Mouse (Mus musculus): Measurements from ENCODE around the gene Vmn1r221. TPM values are rescaled to one million over a fixed set of nuclear protein-coding genes. Genes with fewer than 3 reads are reported as not detected.
A peak's percentile ranks its signal among the peaks of the same experiment; 100 is the strongest.
"Not testable (repeated sequence)": the region's sequence is repeated elsewhere in the genome, so short reads cannot be mapped to it uniquely, and the experiment has no call there.

The Vmn1r221 gene
- total RNA-seq (2022), result not detected

DNA sequence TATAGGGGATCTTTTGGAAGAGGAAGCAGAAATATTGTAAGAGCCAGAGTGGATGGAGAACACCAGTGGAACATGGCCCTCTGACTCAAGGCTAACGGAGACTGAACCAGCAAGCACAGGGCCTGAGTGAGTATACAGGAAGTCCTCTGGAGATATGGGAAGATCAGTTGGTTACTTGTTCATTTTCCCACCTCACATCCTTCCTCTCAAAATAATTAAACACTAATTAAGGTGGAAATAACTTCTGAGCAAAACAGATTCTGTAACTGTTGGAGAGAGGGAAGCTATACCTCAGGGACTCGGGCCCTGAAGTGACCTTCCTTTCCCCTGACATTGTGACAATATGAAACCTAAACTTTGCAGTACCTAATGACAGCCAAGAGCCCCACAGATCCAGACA lies at the start of gene Vmn1r221:
TSS of gene Vmn1r221 (plus strand) at position 301 of the 400 bp plus-strand sequence.
- not testable (repeated sequence) for DNase-seq (ENCODE audit: low spot score in 2 of 2)

DNA sequence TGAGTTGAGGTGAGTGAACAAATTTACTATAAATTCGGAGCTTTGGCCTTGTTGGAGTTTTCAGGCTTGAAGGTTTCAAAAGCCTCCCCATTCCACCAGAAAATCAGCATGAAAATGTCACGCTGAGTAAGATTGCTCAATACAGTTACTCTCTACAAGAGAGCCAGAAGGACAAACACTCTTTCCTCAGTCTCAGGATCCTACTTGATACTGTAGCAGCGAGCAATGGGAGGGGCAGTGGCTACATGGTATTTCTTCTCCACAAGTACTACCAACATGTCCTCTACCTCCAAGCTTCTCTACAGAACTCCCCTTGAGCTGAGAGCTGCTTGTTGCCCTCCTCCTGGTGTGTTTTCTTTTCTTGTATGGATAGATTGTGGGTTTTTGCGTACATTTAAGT lies 47.5 kb upstream of the Vmn1r221 start:
- DNase-seq (ENCODE audit: low spot score in 2 of 2), result not testable (repeated sequence)

DNA sequence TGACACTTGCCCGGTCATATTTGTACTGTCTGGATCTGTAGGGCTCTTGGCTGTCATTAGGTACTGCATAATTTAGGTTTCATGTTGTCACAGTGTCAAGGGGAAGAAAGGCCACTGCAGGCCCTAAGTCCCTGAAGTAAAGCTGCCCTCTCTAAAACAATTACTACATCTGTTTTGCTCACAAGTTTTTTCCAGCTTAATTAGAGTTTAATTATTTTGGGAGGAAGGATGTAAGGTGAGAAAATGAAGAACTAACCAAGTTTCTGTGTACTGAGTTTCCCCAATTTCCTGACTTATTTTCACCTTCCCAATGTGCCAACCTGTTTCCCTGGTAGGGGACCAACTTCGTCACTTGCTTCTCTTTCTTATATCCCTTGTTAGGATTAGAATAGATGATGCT lies 26.1 kb upstream of the Vmn1r221 start, which contains the start of gene Vmn1r220:
TSS of gene Vmn1r220 (minus strand) at position 101 of the 400 bp plus-strand sequence.
- no peak for DNase-seq (ENCODE audit: low spot score in 2 of 2)

DNA sequence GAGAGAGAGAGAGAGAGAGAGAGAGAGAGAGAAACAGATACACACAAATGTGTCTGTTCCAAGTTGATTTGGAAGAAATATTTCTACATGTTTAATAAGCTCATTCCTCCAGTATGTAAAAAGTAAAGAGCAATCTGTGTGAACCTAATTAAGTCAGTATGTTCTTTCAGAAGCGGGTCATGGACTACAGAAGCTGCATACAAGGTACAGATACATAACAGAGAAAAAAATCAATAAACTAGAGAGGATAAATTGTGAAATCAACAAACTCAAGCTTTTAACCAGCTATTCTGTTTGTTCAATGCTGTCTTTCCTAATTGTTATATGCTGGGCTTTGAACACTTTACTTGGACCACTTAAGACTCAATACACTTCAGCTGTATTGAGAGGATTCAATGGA lies 10.0 kb upstream of the Vmn1r221 start:
- DNase-seq (ENCODE audit: low spot score in 2 of 2), result not testable (repeated sequence)

DNA sequence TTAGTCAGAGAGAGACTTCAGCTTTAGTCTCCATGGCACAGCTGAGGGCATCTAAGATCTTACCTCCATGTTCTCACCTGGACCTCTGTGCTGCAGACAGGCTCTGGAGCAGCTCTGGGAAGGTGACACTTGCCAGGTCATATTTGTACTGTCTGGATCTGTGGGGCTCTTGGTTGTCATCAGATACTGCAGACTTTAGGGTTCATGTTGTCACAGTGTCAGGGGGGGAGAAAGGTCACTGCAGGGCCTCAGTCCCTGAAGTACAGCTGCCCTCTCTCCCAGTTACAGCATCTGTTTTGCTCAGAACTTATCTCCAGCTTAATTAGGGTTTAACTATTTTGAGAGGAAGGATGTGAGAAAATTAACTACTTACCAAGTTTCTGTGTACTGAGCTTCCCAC lies 21.9 kb downstream of the Vmn1r221 start, which contains the start of gene Vmn1r222:
TSS of gene Vmn1r222 (minus strand) at position 101 of the 400 bp plus-strand sequence.
- not testable (repeated sequence) for DNase-seq (ENCODE audit: low spot score in 2 of 2)

DNA sequence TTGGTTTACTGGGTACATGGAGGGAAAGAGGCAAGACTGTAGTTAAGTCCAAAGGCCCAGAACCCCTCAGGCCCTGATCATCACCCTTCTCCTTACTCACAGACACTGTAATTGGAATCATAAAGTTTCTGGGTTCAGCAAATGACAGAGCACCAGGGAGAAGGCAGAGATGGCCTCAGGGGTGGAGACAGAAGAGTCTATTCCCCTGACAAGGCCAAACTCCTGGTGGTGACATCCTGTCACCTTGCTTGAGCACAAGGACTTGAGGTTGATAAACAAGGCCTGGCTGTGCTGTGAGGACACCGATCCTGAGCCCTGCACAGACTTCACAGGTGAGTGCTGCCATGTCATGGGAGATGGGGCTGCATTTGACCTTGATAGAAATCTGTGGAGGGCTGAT lies 32.9 kb downstream of the Vmn1r221 start, which contains the start of gene Vmn1r223:
TSS of gene Vmn1r223 (plus strand) at position 301 of the 400 bp plus-strand sequence.
- not testable (repeated sequence) for DNase-seq (ENCODE audit: low spot score in 2 of 2)

DNA sequence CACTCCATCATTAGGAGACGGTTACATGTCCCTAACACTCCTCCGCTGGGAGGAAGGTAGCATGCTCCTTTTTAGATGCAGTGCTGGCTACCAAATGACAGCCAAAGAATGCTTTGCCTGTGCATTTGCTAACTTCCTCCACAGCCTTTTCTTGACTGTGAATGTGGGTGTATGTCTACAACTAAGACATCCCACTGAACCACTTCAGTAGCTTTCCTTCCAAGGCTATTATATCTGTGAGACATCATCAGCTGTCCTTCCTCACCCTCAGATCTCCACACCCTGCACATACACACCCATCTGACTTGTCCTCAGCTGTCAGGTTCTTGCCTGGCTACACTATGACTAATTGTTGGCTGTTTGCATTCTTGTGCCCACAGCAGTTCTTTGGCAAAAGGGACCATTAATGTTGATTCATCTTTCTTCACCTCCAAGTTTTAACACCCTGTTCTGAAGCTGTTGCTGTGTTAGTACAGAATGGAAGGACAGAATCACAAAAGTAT lies 44.7 kb downstream of the Vmn1r221 start:
- peak in 1 of 2 experiments; percentile 15 for DNase-seq (ENCODE audit: low spot score in 2 of 2)

DNA sequence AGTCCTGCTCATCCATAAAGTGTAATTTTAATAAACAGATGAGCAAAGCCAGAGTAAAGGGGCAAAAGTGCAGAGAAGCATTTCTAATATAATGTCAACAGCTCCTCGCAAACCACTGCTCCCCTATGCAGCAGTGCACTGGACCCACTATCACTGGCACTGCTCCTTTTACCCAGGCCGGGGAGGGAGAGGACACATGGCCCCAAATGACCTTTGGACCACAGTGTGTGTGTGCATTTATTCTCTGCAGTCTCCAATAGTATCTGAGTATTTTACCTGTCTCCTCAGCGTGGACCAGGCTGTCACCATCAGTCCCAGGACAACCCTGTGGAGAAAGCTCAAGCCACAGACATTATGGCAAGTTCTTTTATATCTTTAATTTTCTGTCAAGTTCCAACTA lies 54.7 kb downstream of the Vmn1r221 start:
- DNase-seq (ENCODE audit: low spot score in 2 of 2), result not testable (repeated sequence)

DNA sequence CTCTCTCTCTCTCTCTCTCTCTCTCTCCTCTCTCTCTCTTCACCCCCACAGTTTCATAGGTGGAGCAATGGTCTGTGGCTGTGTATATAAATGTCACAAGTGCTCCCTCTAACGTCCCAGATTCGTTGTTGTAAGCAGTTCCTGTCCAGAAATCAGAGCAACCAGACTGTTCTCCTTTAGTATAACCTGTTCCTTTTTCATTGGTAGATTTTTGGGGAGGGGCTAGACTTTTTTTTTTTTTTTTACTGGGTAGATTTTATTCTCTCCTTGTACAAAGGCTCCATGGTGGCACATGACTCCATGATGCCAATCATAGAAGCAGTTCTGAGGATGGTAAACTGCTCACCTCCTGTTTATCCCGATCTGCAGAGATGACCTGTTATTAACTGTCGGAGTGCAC lies 55.2 kb downstream of the Vmn1r221 start:
- DNase-seq (ENCODE audit: low spot score in 2 of 2), result not testable (repeated sequence)

DNA sequence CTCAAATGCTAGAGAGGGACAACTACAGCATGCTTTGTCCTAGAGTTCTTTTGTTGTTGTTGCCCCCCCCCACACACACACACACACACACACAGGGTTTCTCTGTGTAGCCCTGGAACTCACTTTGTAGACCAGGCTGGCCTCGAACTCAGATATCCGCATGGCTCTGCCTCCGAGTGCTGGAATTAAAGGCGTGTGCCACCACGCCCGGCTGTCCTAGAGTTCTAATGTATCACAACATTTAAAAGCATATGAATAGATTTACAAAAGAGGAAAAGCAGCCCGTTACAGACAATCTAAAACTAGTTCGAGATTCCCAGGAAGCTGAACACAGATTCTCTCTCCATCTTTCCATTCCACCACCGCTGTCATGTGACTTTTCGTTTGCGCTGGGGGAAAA lies 55.8 kb downstream of the Vmn1r221 start:
- no peak for DNase-seq (ENCODE audit: low spot score in 2 of 2)

DNA sequence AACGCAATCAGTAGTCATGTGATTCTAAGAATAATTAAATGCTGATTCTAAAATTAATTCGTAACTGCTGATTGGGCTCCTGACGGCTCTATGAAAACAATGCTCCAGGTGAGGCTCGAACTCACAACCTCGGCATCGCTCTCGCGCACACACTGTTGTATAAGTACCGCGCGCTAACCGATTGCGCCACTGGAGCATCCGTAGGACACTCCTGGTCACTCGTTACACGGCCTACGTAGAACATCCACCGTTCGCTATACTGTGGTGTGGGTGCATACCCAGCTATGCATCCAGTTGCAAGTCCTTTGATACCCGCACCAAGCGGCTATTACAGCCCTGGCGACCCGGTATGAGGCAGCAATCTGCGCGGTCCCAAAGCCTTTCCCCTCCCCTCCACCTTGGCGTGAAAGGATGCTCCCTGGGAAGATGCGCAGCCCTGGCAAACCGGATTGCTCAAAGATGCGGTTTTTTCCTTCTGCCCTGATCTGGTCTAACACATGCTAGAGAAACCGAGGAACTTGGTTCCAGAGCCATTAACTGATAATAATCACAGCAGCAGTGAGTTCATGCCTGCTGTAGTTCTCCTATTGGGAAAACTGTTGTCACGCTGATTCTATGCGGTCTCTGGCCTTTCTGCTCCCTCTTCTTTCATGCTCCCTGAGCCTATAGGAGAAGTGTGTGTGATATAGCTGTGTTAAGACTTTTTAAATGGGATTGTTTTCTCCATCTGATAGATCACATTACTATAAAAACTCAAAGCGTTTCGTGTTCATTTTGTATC lies 56.6 kb downstream of the Vmn1r221 start:
- peak; percentile 54 to 67 for DNase-seq (ENCODE audit: low spot score in 2 of 2)

Other genes with a start within 250 kb of the Vmn1r221 start
- not detected for gene Vmn1r213, start 206.5 kb upstream of the Vmn1r221 start, total RNA-seq (2022)
- not detected for gene Vmn1r214, start 183.7 kb upstream of the Vmn1r221 start, total RNA-seq (2022)
- not detected for gene Vmn1r215, start 146.1 kb upstream of the Vmn1r221 start, total RNA-seq (2022)
- gene Vmn1r217, start 95.9 kb upstream of the Vmn1r221 start, total RNA-seq (2022), result not detected
- not detected for gene Vmn1r218, start 81.0 kb upstream of the Vmn1r221 start, total RNA-seq (2022)
- not detected for gene Vmn1r219, start 54.8 kb upstream of the Vmn1r221 start, total RNA-seq (2022)
- gene Vmn1r220, start 26.2 kb upstream of the Vmn1r221 start, total RNA-seq (2022), result not detected
- not detected for gene Vmn1r222, start 21.8 kb downstream of the Vmn1r221 start, total RNA-seq (2022)
- gene Vmn1r223, start 33.0 kb downstream of the Vmn1r221 start, total RNA-seq (2022), result not detected
- 10 to 100 TPM; 24.9 to 29.0 (median 26.7) TPM for gene Zfp322a, start 155.1 kb downstream of the Vmn1r221 start, total RNA-seq (2022)
- 1 to 10 TPM; 8.1 to 9.3 (median 8.6) TPM for gene Abt1, start 209.7 kb downstream of the Vmn1r221 start, total RNA-seq (2022)

All from left cerebral cortex, adult 8-10 months (tissue).